Mouse (Mus musculus): Measurements from ENCODE around the gene Trmt13.

- no peak for TF ChIP-seq CTCF (IDR thresholded peaks at IDR 0.05; ENCODE audit: extremely low read depth, insufficient read depth, low read length)
- no peak for TF ChIP-seq POLR2A (IDR thresholded peaks at IDR 0.05; ENCODE audit: extremely low read depth, insufficient read depth, low read length)
Observed at GRCm38 (mm10) chr3:116650698-116651097, 36.3 kb upstream of the Trmt13 start.
